Mouse (Mus musculus) stomach, adult 2 months (tissue): ENCODE measurements around the gene Hic2. TPM values are rescaled to one million over a fixed set of nuclear protein-coding genes. Genes with fewer than 3 reads are reported as not detected.

Experiments used
- polyA plus RNA-seq: library from polyadenylated mRNA; depleted of rRNA; stranded (reverse); fragments of >200 nt; gene quantifications from 2 replicates; pipeline ENCODE4 v1.2.3, GENCODE M21; 2012; rRNA removed

Hic2 gene
- 1.7 and 2.4 TPM in 2 replicates for polyA plus RNA-seq

GRCm38 (mm10) chr16:17232794-17233701 lies at the start of gene Hic2:
Gene Hic2, plus strand, starts transcription at chr16:17233572.

GRCm38 (mm10) chr16:17202549-17202948 lies 30.8 kb upstream of the Hic2 start, which contains the start of gene Ube2l3:
Gene Ube2l3, minus strand, starts transcription at chr16:17202649.

GRCm38 (mm10) chr16:17208389-17209361 lies 24.7 kb upstream of the Hic2 start, which contains the start of gene Rimbp3:
Gene Rimbp3, plus strand, starts transcription at chr16:17208603.

DNA sequence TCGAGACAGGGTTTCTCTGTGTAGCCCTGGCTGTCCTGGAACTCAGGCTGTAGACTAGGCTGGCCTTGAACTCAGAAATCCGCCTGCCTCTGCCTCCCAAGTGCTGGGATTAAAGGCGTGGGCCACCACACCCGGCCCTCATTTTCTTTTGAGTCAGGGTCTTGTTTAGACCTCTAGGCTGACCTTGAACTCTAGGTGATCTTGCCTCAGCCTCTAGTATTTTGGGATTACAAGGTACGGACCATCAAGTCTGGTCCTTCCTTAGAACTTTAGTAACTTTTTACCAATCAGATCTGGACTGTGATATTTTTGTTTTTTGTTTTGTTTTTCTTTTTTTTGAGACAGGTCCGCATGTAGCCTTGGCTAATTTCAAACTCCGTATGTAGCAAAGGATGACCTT lies 42.3 kb downstream of the Hic2 start, which contains the start of gene Tmem191c:
Tmem191c (plus strand) TSS at position 357 of the 400 bp plus-strand sequence.

Other genes with a start within 250 kb of the Hic2 start
- gene Ypel1, start 163.9 kb upstream of the Hic2 start, polyA plus RNA-seq: 0.41 and 0.46 TPM in 2 replicates
- gene Ppil2, start 122.3 kb upstream of the Hic2 start, polyA plus RNA-seq: 34.7 and 35.1 TPM in 2 replicates
- gene 2610318N02Rik, start 108.4 kb upstream of the Hic2 start, polyA plus RNA-seq: 2.4 and 2.9 TPM in 2 replicates
- gene Sdf2l1, start 101.2 kb upstream of the Hic2 start, polyA plus RNA-seq: 39.8 and 64.6 TPM in 2 replicates
- gene Ydjc, start 89.0 kb upstream of the Hic2 start, polyA plus RNA-seq: 19.8 and 26.3 TPM in 2 replicates
- 2.2 and 2.6 TPM in 2 replicates for gene Ccdc116, start 86.3 kb upstream of the Hic2 start, polyA plus RNA-seq
- 40.3 and 48.5 TPM in 2 replicates for gene Ube2l3, start 30.9 kb upstream of the Hic2 start, polyA plus RNA-seq
- 0.03 and 0.05 TPM in 2 replicates for gene Rimbp3, start 25.0 kb upstream of the Hic2 start, polyA plus RNA-seq
- gene Tmem191c, start 42.5 kb downstream of the Hic2 start, polyA plus RNA-seq: 4.8 and 5.8 TPM in 2 replicates
- 0.10 and 0.37 TPM in 2 replicates for gene Serpind1, start 97.8 kb downstream of the Hic2 start, polyA plus RNA-seq
- gene Snap29, start 172.4 kb downstream of the Hic2 start, polyA plus RNA-seq: 2.0 and 2.1 TPM in 2 replicates
- gene Pi4ka, start 172.7 kb downstream of the Hic2 start, polyA plus RNA-seq: 23.7 and 30.3 TPM in 2 replicates
- 12.7 and 18.1 TPM in 2 replicates for gene Crkl, start 218.4 kb downstream of the Hic2 start, polyA plus RNA-seq